Comparison of ENCODE assay signal across 9 mouse cellular contexts in genomic region chr11:69604795-69605664, GRCm38 (mm10). TPM values are rescaled to one million over a fixed set of nuclear protein-coding genes. Genes with fewer than 3 reads are reported as not detected.
DNase-seq lines count a peak whose midpoint lies in the region; ATAC-seq and TF ChIP-seq lines count a peak whose summit lies in the region.
"Had no signal": no experiment of that assay in that cellular context is flagged by ENCODE, and none has a peak within 500 bp of the region (broad histone marks: within the 10 kb centered on the region; RNA-seq: fewer than 3 reads in every experiment).

No protein-coding gene starts in this region.

- ATAC-seq in hindbrain, embryonic 13.5 days (ENCODE audit: low FRiP score), result peak; percentile 44; the same call in 1 of the 2 replicates
- ATAC-seq in liver, embryonic 13.5 days (ENCODE audit: low read depth), result peak; percentile 21

- under 1% methylated on average over 71 of the region's 73 CpGs for WGBS in hindbrain, embryonic 13.5 days
- WGBS in liver, embryonic 13.5 days (ENCODE audit: insufficient replicate concordance), result under 1% methylated on average over 70 of the region's 73 CpGs
- 1% methylated on average over 73 of the region's 73 CpGs for WGBS in olfactory bulb, adult 2 months

- peak overlapping the region; percentile 88 for H3K4me3 ChIP-seq in layer of hippocampus, adult 2 months
- H3K4me3 ChIP-seq in embryonic fibroblast, embryonic 13.5 days (ENCODE audit: insufficient read depth, low read length), result peak overlapping the region; percentile 44
- peak overlapping the region; percentile 73 for H3K4me3 ChIP-seq in hindbrain, embryonic 13.5 days
- peak overlapping the region; percentile 85 for H3K4me3 ChIP-seq in liver, embryonic 13.5 days (replicated peaks)
- peak overlapping the region; percentile 82 for H3K4me3 ChIP-seq in olfactory bulb, adult 2 months (ENCODE audit: insufficient read depth, low read depth, low read length)

- DNase-seq in layer of hippocampus, adult 2 months (ENCODE audit: low spot score in 2 of 2), result peak in 1 of 2 experiments; percentile 24
- no peak for DNase-seq in layer of hippocampus, adult 9-10 months (ENCODE audit: low spot score)
- DNase-seq in adrenal gland, postnatal 14 days, result peak; percentile 54
- DNase-seq in liver, embryonic 13.5 days, result no peak
- no peak for DNase-seq in urinary bladder, postnatal 10 days (ENCODE audit: low spot score)

- peak overlapping the region; percentile 89 for H3K9ac ChIP-seq in hindbrain, embryonic 13.5 days
- H3K9ac ChIP-seq in liver, embryonic 13.5 days, result peak overlapping the region; percentile 96

- H3K4me2 ChIP-seq in hindbrain, embryonic 13.5 days, result peak overlapping the region; percentile 100
- peak overlapping the region; percentile 100 for H3K4me2 ChIP-seq in liver, embryonic 13.5 days

- peaks cover 5% of the 10 kb centered on the region for H3K4me1 ChIP-seq in embryonic fibroblast, embryonic 13.5 days (ENCODE audit: control insufficient read depth, insufficient read depth, low read length)
- H3K4me1 ChIP-seq in hindbrain, embryonic 13.5 days (replicated peaks), result peaks cover 43% of the 10 kb centered on the region
- peaks cover 94% of the 10 kb centered on the region for H3K4me1 ChIP-seq in liver, embryonic 13.5 days (replicated peaks)
- peaks cover 12% of the 10 kb centered on the region for H3K4me1 ChIP-seq in olfactory bulb, adult 2 months (ENCODE audit: control insufficient read depth, insufficient read depth, low read length)

- TF ChIP-seq POLR2A in embryonic fibroblast, embryonic 13.5 days (IDR thresholded peaks at IDR 0.05; ENCODE audit: low read depth, low read length), result no peak
- TF ChIP-seq POLR2A in olfactory bulb, adult 2 months (IDR thresholded peaks at IDR 0.05; ENCODE audit: insufficient read depth, low read depth, low read length), result 0 out of 2 replicates have a peak, but pooled peaks have one; percentile 15

- H3K27ac ChIP-seq in layer of hippocampus, adult 2 months, result peak overlapping the region; percentile 95
- no peak overlapping the region for H3K27ac ChIP-seq in embryonic fibroblast, embryonic 13.5 days (ENCODE audit: insufficient read depth, low read length)
- peak overlapping the region; percentile 78 for H3K27ac ChIP-seq in hindbrain, embryonic 13.5 days
- peak overlapping the region; percentile 94 for H3K27ac ChIP-seq in liver, embryonic 13.5 days
- H3K27ac ChIP-seq in olfactory bulb, adult 2 months (ENCODE audit: insufficient read depth, low read depth, low read length), result peak overlapping the region; percentile 89

- peaks cover 13% of the 10 kb centered on the region for H3K36me3 ChIP-seq in hindbrain, embryonic 13.5 days
- peaks cover 29% of the 10 kb centered on the region for H3K36me3 ChIP-seq in liver, embryonic 13.5 days

- no peaks in the 10 kb centered on the region for H3K9me3 ChIP-seq in hindbrain, embryonic 13.5 days
- H3K9me3 ChIP-seq in liver, embryonic 13.5 days (replicated peaks), result no peaks in the 10 kb centered on the region

- no peak for TF ChIP-seq CTCF in layer of hippocampus, adult 2 months (conservative IDR thresholded peaks at IDR 0.05)
- TF ChIP-seq CTCF in embryonic fibroblast, embryonic 13.5 days (IDR thresholded peaks at IDR 0.05; ENCODE audit: borderline replicate concordance, insufficient read depth, low read length), result no peak
- TF ChIP-seq CTCF in olfactory bulb, adult 2 months (IDR thresholded peaks at IDR 0.05; ENCODE audit: insufficient read depth, low read depth, low read length), result no peak

- peaks cover 13% of the 10 kb centered on the region; the same call in 1 of the 2 replicates for H3K27me3 ChIP-seq in hindbrain, embryonic 13.5 days
- no peaks in the 10 kb centered on the region for H3K27me3 ChIP-seq in liver, embryonic 13.5 days

RNA-seq across cellular contexts. Expression of gene Atp1b2, which starts 0.7 kb away (rescaled TPM):
- 100 to 1,000 TPM; 391 to 411 TPM for total RNA-seq in layer of hippocampus, adult 2 months (2021)
- total RNA-seq in adrenal gland, postnatal 14 days (2021), result 37.4 and 39.7 TPM in 2 replicates
- 0.58 and 2.7 TPM in 2 replicates for polyA plus RNA-seq in embryonic fibroblast, embryonic 13.5 days (2011; ENCODE audit: insufficient read length, low read depth, missing spikeins)
- 27.6 and 29.7 TPM in 2 replicates for polyA plus RNA-seq in hindbrain, embryonic 13.5 days (2015; fragmentation: Nextera tagmentation; extraction: Ambion mirVana)
- polyA plus RNA-seq in liver, embryonic 13.5 days (2015; fragmentation: Nextera tagmentation; extraction: Ambion mirVana), result 21.7 and 30.8 TPM in 2 replicates
- polyA plus RNA-seq in olfactory bulb, adult 2 months (2012; ENCODE audit: insufficient read depth, insufficient read length, low replicate concordance, missing spikeins), result 162 TPM in 1 of 2 replicates, not detected in the other

RNA-seq across cellular contexts. Expression of gene Shbg, which starts 12.7 kb away (rescaled TPM):
- not detected for total RNA-seq in layer of hippocampus, adult 2 months (2021)
- not detected in 2 replicates for total RNA-seq in adrenal gland, postnatal 14 days (2021)
- polyA plus RNA-seq in embryonic fibroblast, embryonic 13.5 days (2011; ENCODE audit: insufficient read length, low read depth, missing spikeins), result not detected in 2 replicates
- not detected in 2 replicates for polyA plus RNA-seq in hindbrain, embryonic 13.5 days (2015; fragmentation: Nextera tagmentation; extraction: Ambion mirVana)
- polyA plus RNA-seq in liver, embryonic 13.5 days (2015; fragmentation: Nextera tagmentation; extraction: Ambion mirVana), result 33.4 and 34.8 TPM in 2 replicates
- not detected in 2 replicates for polyA plus RNA-seq in olfactory bulb, adult 2 months (2012; ENCODE audit: insufficient read depth, insufficient read length, low replicate concordance, missing spikeins)
- total RNA-seq: left cerebral cortex, adult 18-20 months had no signal

RNA-seq across cellular contexts. Expression of gene Sat2, which starts 16.8 kb away (rescaled TPM):
- 10 to 100 TPM; 15.1 to 15.6 TPM for total RNA-seq in layer of hippocampus, adult 2 months (2021)
- 7.9 and 8.2 TPM in 2 replicates for total RNA-seq in adrenal gland, postnatal 14 days (2021)
- polyA plus RNA-seq in embryonic fibroblast, embryonic 13.5 days (2011; ENCODE audit: insufficient read length, low read depth, missing spikeins), result 11.7 and 13.6 TPM in 2 replicates
- 28.0 and 28.1 TPM in 2 replicates for polyA plus RNA-seq in hindbrain, embryonic 13.5 days (2015; fragmentation: Nextera tagmentation; extraction: Ambion mirVana)
- polyA plus RNA-seq in liver, embryonic 13.5 days (2015; fragmentation: Nextera tagmentation; extraction: Ambion mirVana), result 11.6 and 12.3 TPM in 2 replicates
- not detected in 2 replicates for polyA plus RNA-seq in olfactory bulb, adult 2 months (2012; ENCODE audit: insufficient read depth, insufficient read length, low replicate concordance, missing spikeins)

RNA-seq across cellular contexts. Expression of gene Trp53, which starts 24.9 kb away (rescaled TPM):
- total RNA-seq in layer of hippocampus, adult 2 months (2021), result 10 to 100 TPM; 28.5 to 32.3 TPM
- 66.4 and 78.4 TPM in 2 replicates for total RNA-seq in adrenal gland, postnatal 14 days (2021)
- polyA plus RNA-seq in embryonic fibroblast, embryonic 13.5 days (2011; ENCODE audit: insufficient read length, low read depth, missing spikeins), result 159 and 160 TPM in 2 replicates
- polyA plus RNA-seq in hindbrain, embryonic 13.5 days (2015; fragmentation: Nextera tagmentation; extraction: Ambion mirVana), result 76.3 and 78.1 TPM in 2 replicates
- polyA plus RNA-seq in liver, embryonic 13.5 days (2015; fragmentation: Nextera tagmentation; extraction: Ambion mirVana), result 83.0 and 90.4 TPM in 2 replicates
- polyA plus RNA-seq in olfactory bulb, adult 2 months (2012; ENCODE audit: insufficient read depth, insufficient read length, low replicate concordance, missing spikeins), result not detected in 2 replicates

RNA-seq across cellular contexts. Expression of gene Wrap53, which starts 25.0 kb away (rescaled TPM):
- total RNA-seq in layer of hippocampus, adult 2 months (2021), result 10 to 100 TPM; 12.0 to 14.3 TPM
- 9.2 and 10.1 TPM in 2 replicates for total RNA-seq in adrenal gland, postnatal 14 days (2021)
- 7.9 and 10.2 TPM in 2 replicates for polyA plus RNA-seq in embryonic fibroblast, embryonic 13.5 days (2011; ENCODE audit: insufficient read length, low read depth, missing spikeins)
- polyA plus RNA-seq in hindbrain, embryonic 13.5 days (2015; fragmentation: Nextera tagmentation; extraction: Ambion mirVana), result 23.0 and 24.2 TPM in 2 replicates
- 23.1 and 23.7 TPM in 2 replicates for polyA plus RNA-seq in liver, embryonic 13.5 days (2015; fragmentation: Nextera tagmentation; extraction: Ambion mirVana)
- not detected in 2 replicates for polyA plus RNA-seq in olfactory bulb, adult 2 months (2012; ENCODE audit: insufficient read depth, insufficient read length, low replicate concordance, missing spikeins)

Comparison
In these comparisons a context has a peak if more than half of its experiments do, and no peak if none do; other contexts are left out.
1. RNA of gene Shbg, which starts 12.7 kb away (polyA plus RNA-seq): 33.4 to 34.8 TPM in liver, embryonic 13.5 days; not detected in embryonic fibroblast, embryonic 13.5 days, not detected in hindbrain, embryonic 13.5 days and not detected in olfactory bulb, adult 2 months; every median in the first group is over 10 times any median in the second.
2. RNA of gene Sat2, which starts 16.8 kb away (polyA plus RNA-seq): 28.0 to 28.1 TPM in hindbrain, embryonic 13.5 days, 11.7 to 13.6 TPM in embryonic fibroblast, embryonic 13.5 days and 11.6 to 12.3 TPM in liver, embryonic 13.5 days; not detected in olfactory bulb, adult 2 months; every median in the first group is over 10 times any median in the second.
3. Peak in every context shown above with its lines, with median percentiles within 50 percentile points of each other: H3K4me3 ChIP-seq.